Mouse (Mus musculus): Measurements from ENCODE around the gene Fam89b. TPM values are rescaled to one million over a fixed set of nuclear protein-coding genes. Genes with fewer than 3 reads are reported as not detected.

The Fam89b gene
- polyA plus RNA-seq, 1 experiment from 2014 or later = 116 TPM

GRCm38 (mm10) chr19:5710581-5710980, 18.9 kb downstream of the Fam89b start:
- H3K4me2 ChIP-seq = no peak overlapping the region
- H3K9me3 ChIP-seq (ENCODE audit: low read depth, low read length) = no peaks in the 10 kb centered on the region
- TF ChIP-seq CTCF (IDR thresholded peaks at IDR 0.05; ENCODE audit: low read depth) = no peak
- H3K9ac ChIP-seq = no peak overlapping the region
- H3K27ac ChIP-seq (ENCODE audit: low read depth) = no peak overlapping the region
- 0 out of 2 replicates have a peak, but pooled peaks cover 7% of the 10 kb centered on the region for H3K4me1 ChIP-seq (ENCODE audit: insufficient read depth)
- no peak for ATAC-seq (ENCODE audit: insufficient read depth)
- no peak for DNase-seq
- no peak overlapping the region for H3K4me3 ChIP-seq (ENCODE audit: low read depth, low read length)
- 86% methylated on average over 8 of the region's 8 CpGs for WGBS
- H3K36me3 ChIP-seq (ENCODE audit: insufficient read depth) = peaks cover 72% of the 10 kb centered on the region
- H3K27me3 ChIP-seq (ENCODE audit: insufficient read depth, low read length) = no peaks in the 10 kb centered on the region

DNA sequence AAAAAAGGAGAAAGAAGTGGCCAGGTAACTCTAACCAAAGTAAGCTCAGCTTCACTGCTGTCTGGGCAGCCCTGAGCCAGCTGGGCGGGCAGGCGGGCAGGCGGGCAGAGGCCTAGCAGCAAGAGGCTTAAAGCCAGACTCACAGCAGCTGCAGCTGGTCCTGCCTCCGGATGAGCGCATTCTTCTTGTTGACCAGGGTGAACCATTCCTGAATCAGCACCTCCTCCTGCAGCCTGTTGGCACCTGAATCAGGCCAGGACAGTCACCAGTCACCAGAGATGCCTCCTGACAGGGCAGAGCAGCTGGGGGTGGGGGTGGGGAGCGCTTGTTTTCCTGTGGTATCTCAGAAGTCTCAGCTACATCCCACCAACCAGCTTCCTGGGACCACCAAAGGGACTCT, 19.4 kb downstream of the Fam89b start:
- Histone ChIP-seq H3K36me3 (ENCODE audit: insufficient read depth) (peaks cover 72% of the 10 kb centered on the region), H3K27ac (ENCODE audit: low read depth) (no peak overlapping the region), H3K4me1 (ENCODE audit: insufficient read depth) (0 out of 2 replicates have a peak, but pooled peaks cover 7% of the 10 kb centered on the region), H3K4me3 (ENCODE audit: low read depth, low read length) (no peak overlapping the region), H3K9me3 (ENCODE audit: low read depth, low read length) (no peaks in the 10 kb centered on the region), H3K27me3 (ENCODE audit: insufficient read depth, low read length) (no peaks in the 10 kb centered on the region), H3K4me2 (no peak overlapping the region), H3K9ac (no peak overlapping the region)
- TF ChIP-seq CTCF (IDR thresholded peaks at IDR 0.05; ENCODE audit: low read depth) = no peak
- 94% methylated on average over 6 of the region's 6 CpGs for whole genome bisulfite sequencing
- no peak for ATAC-seq (ENCODE audit: insufficient read depth)
- no peak for DNase-seq

DNA sequence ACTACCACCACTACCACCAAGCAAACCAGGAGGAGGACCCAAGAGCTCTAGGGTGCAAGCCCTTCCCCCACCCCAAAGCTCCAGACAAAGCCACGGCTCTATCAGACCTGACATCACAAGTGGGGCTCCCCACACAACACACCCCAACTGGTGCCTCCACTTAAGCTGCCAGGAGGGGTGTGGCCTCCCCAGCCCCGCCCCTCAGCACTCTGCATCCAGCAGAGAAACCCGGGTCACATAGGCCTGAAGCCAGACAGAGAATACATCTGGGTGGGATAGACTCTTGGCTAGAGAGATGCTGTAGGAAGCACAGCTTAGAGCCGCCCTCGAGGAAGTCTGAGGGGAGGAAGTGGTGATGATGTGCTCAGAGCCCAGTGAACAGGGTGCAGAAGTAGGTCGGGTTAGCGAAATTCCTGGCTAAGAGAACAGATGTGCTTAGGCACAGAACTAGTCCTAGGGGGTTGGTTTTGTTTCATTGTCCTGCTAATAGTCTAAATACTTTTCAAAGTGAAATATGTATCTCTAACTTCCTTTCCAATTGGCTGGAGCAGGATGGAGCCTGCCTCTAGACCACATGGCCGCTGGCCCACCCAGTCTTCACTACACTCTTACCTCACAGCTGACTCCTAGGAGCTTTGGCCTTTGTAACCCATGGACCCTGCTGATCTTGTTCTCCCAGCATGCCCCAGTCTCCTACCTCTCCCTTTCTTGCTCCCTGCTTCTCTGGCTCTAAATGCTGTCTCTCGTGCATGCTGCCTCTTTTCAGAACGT, 24.5 kb downstream of the Fam89b start:
- Histone ChIP-seq H3K36me3 (ENCODE audit: insufficient read depth) (peaks cover 76% of the 10 kb centered on the region), H3K9ac (peak overlapping the region; percentile 13; the same call in 1 of the 2 replicates)
- no peak for TF ChIP-seq CTCF (IDR thresholded peaks at IDR 0.05; ENCODE audit: low read depth)

DNA sequence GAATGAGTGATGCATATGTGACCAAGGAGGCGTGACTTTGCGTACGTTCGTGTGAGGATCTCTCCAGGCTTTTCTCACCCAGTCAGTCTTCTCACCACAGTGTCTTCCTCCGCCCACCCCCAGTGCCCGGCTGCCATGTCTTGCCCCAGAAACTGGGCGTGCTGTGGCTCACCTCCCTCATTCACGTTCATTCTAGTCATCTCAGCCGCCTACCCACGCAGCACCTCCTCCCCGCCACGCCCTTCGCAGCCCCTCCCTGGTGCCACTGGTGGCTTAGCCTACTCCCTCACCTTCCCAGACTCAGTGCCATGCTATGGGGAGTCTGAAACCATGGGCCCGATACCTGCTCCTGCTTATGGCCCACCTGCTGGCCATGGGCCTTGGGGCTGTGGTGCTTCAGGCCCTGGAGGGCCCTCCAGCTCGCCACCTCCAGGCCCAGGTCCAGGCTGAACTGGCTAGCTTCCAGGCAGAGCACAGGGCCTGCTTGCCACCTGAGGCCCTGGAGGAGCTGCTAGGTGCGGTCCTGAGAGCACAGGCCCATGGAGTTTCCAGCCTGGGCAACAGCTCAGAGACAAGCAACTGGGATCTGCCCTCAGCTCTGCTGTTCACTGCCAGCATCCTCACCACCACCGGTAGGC, 25.2 kb downstream of the Fam89b start, which contains the start of gene Kcnk7:
TSS of gene Kcnk7 (plus strand) at position 205 of the 638 bp plus-strand sequence.
- H3K9ac ChIP-seq = no peak within 1 kb of the TSS; the same call in 1 of the 2 replicates
- peak within 1 kb of the TSS; percentile 67 for H3K27ac ChIP-seq (ENCODE audit: low read depth)
- DNase-seq = no peak
- H3K36me3 ChIP-seq (ENCODE audit: insufficient read depth) = peaks cover 79% of the 10 kb centered on the region
- H3K27me3 ChIP-seq (ENCODE audit: insufficient read depth, low read length) = no peaks in the 10 kb centered on the region
- H3K9me3 ChIP-seq (ENCODE audit: low read depth, low read length) = no peaks in the 10 kb centered on the region
- H3K4me1 ChIP-seq (ENCODE audit: insufficient read depth) = peaks cover 4% of the 10 kb centered on the region; the same call in 1 of the 2 replicates
- H3K4me3 ChIP-seq (ENCODE audit: low read depth, low read length) = no peak within 1 kb of the TSS
- 63% methylated on average over 17 of the region's 17 CpGs for WGBS
- no peak within 1 kb of the TSS for H3K4me2 ChIP-seq
- no peak for TF ChIP-seq CTCF (IDR thresholded peaks at IDR 0.05; ENCODE audit: low read depth)
- ATAC-seq (ENCODE audit: insufficient read depth) = no peak

More for the DNA sequence above, 24.5 kb downstream of the Fam89b start:
- Histone ChIP-seq H3K4me2 (no peak overlapping the region), H3K4me3 (ENCODE audit: low read depth, low read length) (no peak overlapping the region), H3K27me3 (ENCODE audit: insufficient read depth, low read length) (no peaks in the 10 kb centered on the region), H3K4me1 (ENCODE audit: insufficient read depth) (peaks cover 4% of the 10 kb centered on the region; the same call in 1 of the 2 replicates), H3K27ac (ENCODE audit: low read depth) (peak overlapping the region; percentile 67), H3K9me3 (ENCODE audit: low read depth, low read length) (no peaks in the 10 kb centered on the region)
- ATAC-seq (ENCODE audit: insufficient read depth) (peak; percentile 68), DNase-seq (peak; percentile 62)
- 32% methylated on average over 10 of the region's 10 CpGs for WGBS

- Histone ChIP-seq H3K9me3 (ENCODE audit: low read depth, low read length) (no peaks in the 10 kb centered on the region), H3K4me1 (ENCODE audit: insufficient read depth) (peaks cover 4% of the 10 kb centered on the region; the same call in 1 of the 2 replicates), H3K36me3 (ENCODE audit: insufficient read depth) (peaks cover 95% of the 10 kb centered on the region), H3K27me3 (ENCODE audit: insufficient read depth, low read length) (no peaks in the 10 kb centered on the region), H3K9ac (no peak overlapping the region), H3K27ac (ENCODE audit: low read depth) (no peak overlapping the region), H3K4me3 (ENCODE audit: low read depth, low read length) (no peak overlapping the region), H3K4me2 (peak overlapping the region; percentile 27; the same call in 1 of the 2 replicates)
- ATAC-seq (ENCODE audit: insufficient read depth) = no peak
- WGBS = 25% methylated on average over 41 of the region's 41 CpGs
- peak; percentile 43 for DNase-seq
- no peak for TF ChIP-seq CTCF (IDR thresholded peaks at IDR 0.05; ENCODE audit: low read depth)
These were observed 33.5 kb downstream of the Fam89b start for GRCm38 (mm10) chr19:5695849-5696462.

GRCm38 (mm10) chr19:5693801-5694200, 35.7 kb downstream of the Fam89b start:
- peak overlapping the region; percentile 97; the same call in 1 of the 2 replicates for H3K4me2 ChIP-seq
- WGBS = 83% methylated on average over 6 of the region's 6 CpGs

More at GRCm38 (mm10) chr19:5693801-5694200, 35.7 kb downstream of the Fam89b start:
- Histone ChIP-seq H3K9me3 (ENCODE audit: low read depth, low read length) (no peaks in the 10 kb centered on the region), H3K9ac (no peak overlapping the region), H3K4me3 (ENCODE audit: low read depth, low read length) (no peak overlapping the region), H3K27me3 (ENCODE audit: insufficient read depth, low read length) (no peaks in the 10 kb centered on the region), H3K4me1 (ENCODE audit: insufficient read depth) (peaks cover 12% of the 10 kb centered on the region; the same call in 1 of the 2 replicates), H3K27ac (ENCODE audit: low read depth) (no peak overlapping the region), H3K36me3 (ENCODE audit: insufficient read depth) (peaks cover 79% of the 10 kb centered on the region)
- no peak for DNase-seq
- ATAC-seq (ENCODE audit: insufficient read depth) = no peak
- TF ChIP-seq CTCF (IDR thresholded peaks at IDR 0.05; ENCODE audit: low read depth) = no peak
